In genomic region chr5:106454411-106455105, GRCm38 (mm10) we compare ENCODE assay signal across 14 mouse cellular contexts. TPM values are rescaled to one million over a fixed set of nuclear protein-coding genes. Genes with fewer than 3 reads are reported as not detected.
A peak's percentile ranks its signal among the peaks of the same experiment; 100 is the strongest.
DNase-seq lines count a peak whose midpoint lies in the region; ATAC-seq and TF ChIP-seq lines count a peak whose summit lies in the region.
"Had no signal": no experiment of that assay in that cellular context is flagged by ENCODE, and none has a peak within 500 bp of the region (broad histone marks: within the 10 kb centered on the region; RNA-seq: fewer than 3 reads in every experiment).

No protein-coding gene starts in this region.

- peaks cover 13% of the 10 kb centered on the region for H3K4me1 ChIP-seq in hindbrain, embryonic 11.5 days (replicated peaks; ENCODE audit: control insufficient read depth, insufficient read depth, low read length)
- H3K4me1 ChIP-seq in midbrain, embryonic 15.5 days: peaks cover 36% of the 10 kb centered on the region
- H3K4me1 ChIP-seq in lung, postnatal 0 days (ENCODE audit: insufficient read depth, low read depth, low read length): peaks cover 9% of the 10 kb centered on the region; the same call in 1 of the 2 replicates

- 1% methylated on average over 9 of the region's 9 CpGs for WGBS in hindbrain, embryonic 11.5 days
- WGBS in midbrain, embryonic 15.5 days: 3% methylated on average over 9 of the region's 9 CpGs
- WGBS in lung, postnatal 0 days: 3% methylated on average over 9 of the region's 9 CpGs

- H3K36me3 ChIP-seq in hindbrain, embryonic 11.5 days (ENCODE audit: control insufficient read depth, insufficient read depth, low read length): no peaks in the 10 kb centered on the region
- H3K36me3 ChIP-seq in midbrain, embryonic 15.5 days (replicated peaks): no peaks in the 10 kb centered on the region
- no peaks in the 10 kb centered on the region for H3K36me3 ChIP-seq in lung, postnatal 0 days (ENCODE audit: insufficient read depth, low read length)
- H3K36me3 ChIP-seq: liver, embryonic 15.5 days had no signal

- H3K9me3 ChIP-seq in hindbrain, embryonic 11.5 days (ENCODE audit: control insufficient read depth, low read length): no peaks in the 10 kb centered on the region
- H3K9me3 ChIP-seq in midbrain, embryonic 15.5 days: no peaks in the 10 kb centered on the region
- no peaks in the 10 kb centered on the region for H3K9me3 ChIP-seq in lung, postnatal 0 days (ENCODE audit: low read length)
- H3K9me3 ChIP-seq: liver, embryonic 15.5 days had no signal

- no peak for TF ChIP-seq CTCF in lung, postnatal 0 days (IDR thresholded peaks at IDR 0.05)

- peaks cover 85% of the 10 kb centered on the region for H3K27me3 ChIP-seq in hindbrain, embryonic 11.5 days (ENCODE audit: control insufficient read depth, insufficient read depth, low read length)
- peaks cover 46% of the 10 kb centered on the region for H3K27me3 ChIP-seq in midbrain, embryonic 15.5 days (replicated peaks)
- H3K27me3 ChIP-seq in lung, postnatal 0 days (replicated peaks; ENCODE audit: insufficient read depth, low read length): peaks cover 84% of the 10 kb centered on the region

- ATAC-seq in hindbrain, embryonic 11.5 days (ENCODE audit: low FRiP score): no peak
- ATAC-seq in midbrain, embryonic 15.5 days (replicated peaks): no peak
- ATAC-seq in lung, postnatal 0 days: no peak
- ATAC-seq: Patski had no signal

- no peak overlapping the region for H3K4me2 ChIP-seq in hindbrain, embryonic 11.5 days (replicated peaks; ENCODE audit: low read depth, low read length)
- H3K4me2 ChIP-seq in midbrain, embryonic 15.5 days: peak overlapping the region; percentile 42
- no peak overlapping the region for H3K4me2 ChIP-seq in lung, postnatal 0 days (replicated peaks; ENCODE audit: low read depth, low read length)
- H3K4me2 ChIP-seq: liver, embryonic 15.5 days had no signal

- H3K4me3 ChIP-seq in hindbrain, embryonic 11.5 days (ENCODE audit: low read depth, low read length): no peak overlapping the region
- H3K4me3 ChIP-seq in midbrain, embryonic 15.5 days: peak overlapping the region; percentile 36
- no peak overlapping the region for H3K4me3 ChIP-seq in lung, postnatal 0 days (ENCODE audit: low read depth, low read length)
- H3K4me3 ChIP-seq: liver, embryonic 15.5 days had no signal

- no peak overlapping the region for H3K27ac ChIP-seq in hindbrain, embryonic 11.5 days (ENCODE audit: low read depth, low read length)
- H3K27ac ChIP-seq in midbrain, embryonic 15.5 days: peak overlapping the region; percentile 73
- no peak overlapping the region for H3K27ac ChIP-seq in lung, postnatal 0 days (ENCODE audit: low read length)
- H3K27ac ChIP-seq: liver, embryonic 15.5 days had no signal

- no peak overlapping the region for H3K9ac ChIP-seq in hindbrain, embryonic 11.5 days (ENCODE audit: low read depth, low read length)
- peak overlapping the region; percentile 19 for H3K9ac ChIP-seq in midbrain, embryonic 15.5 days
- no peak overlapping the region for H3K9ac ChIP-seq in lung, postnatal 0 days (replicated peaks; ENCODE audit: low read depth)
- H3K9ac ChIP-seq: liver, embryonic 15.5 days had no signal

- DNase-seq in brain, adult 2 months (ENCODE audit: low read depth, low spot score): peak; percentile 61
- peak; percentile 59 to 70 for DNase-seq in cerebellum, postnatal 14 days
- peak; percentile 53 for DNase-seq in hindbrain, embryonic 11.5 days (ENCODE audit: low spot score)
- DNase-seq in Muller cell, postnatal 12 days (ENCODE audit: inconsistent ontology term): no peak
- no peak for DNase-seq in layer of hippocampus, adult 9-11 months
- DNase-seq in lung, postnatal 0 days (ENCODE audit: low spot score): no peak
- DNase-seq in left cerebral cortex, postnatal 25 days (ENCODE audit: low spot score in 2 of 2): no peak
- DNase-seq: gastrocnemius, postnatal 10 days; kidney, adult 18-20 months had no signal

- intact Hi-C loops in left cerebral cortex, postnatal 25 days (cut with DNase I): loop anchor here (5.0 kb wide), 1 partner anchor 108 kb away; no protein-coding TSS in a partner anchor

- TF ChIP-seq EP300 in lung, postnatal 0 days (IDR thresholded peaks at IDR 0.05): no peak

RNA-seq across cellular contexts. Expression of gene Barhl2, which starts 3.4 kb away (rescaled TPM):
- polyA plus RNA-seq in hindbrain, embryonic 11.5 days (2014; fragmentation: Nextera tagmentation; extraction: Ambion mirVana): 2.0 and 3.3 TPM in 2 replicates
- 7.8 and 8.5 TPM in 2 replicates for polyA plus RNA-seq in midbrain, embryonic 15.5 days (2015; fragmentation: Nextera tagmentation; extraction: Ambion mirVana)
- polyA plus RNA-seq in lung, postnatal 0 days (2015; fragmentation: Nextera tagmentation; extraction: Ambion mirVana): not detected in 2 replicates
- total RNA-seq in left cerebral cortex, postnatal 25 days (2021): 1 to 10 TPM in 1 of 2 experiments, under 1 TPM in 1; 0.82 to 1.5 TPM
- total RNA-seq: gastrocnemius, postnatal 10 days; megakaryocyte progenitor cell, adult 5-6 weeks had no signal
- polyA plus RNA-seq: heart, embryonic 16.5 days; liver, embryonic 15.5 days; Patski had no signal

Comparison
In these comparisons a context has a peak if more than half of its experiments do, and no peak if none do; other contexts are left out.
1. DNase-seq: peak in brain, adult 2 months (single experiment), cerebellum, postnatal 14 days (2 of 2) and hindbrain, embryonic 11.5 days (single experiment); none in Muller cell, postnatal 12 days (single experiment), layer of hippocampus, adult 9-11 months (single experiment), lung, postnatal 0 days (single experiment) and left cerebral cortex, postnatal 25 days (0 of 2).